Mouse (Mus musculus) spleen, postnatal 36 days (tissue): ENCODE measurements around the gene Gast.
A peak's percentile ranks its signal among the peaks of the same experiment; 100 is the strongest.
"Not testable (repeated sequence)": the region's sequence is repeated elsewhere in the genome, so short reads cannot be mapped to it uniquely, and the experiment has no call there.

ENCODE experiments used
- DNase-seq, 2 experiments: peaks; one replicate each; pipeline ENCODE4 v3.0.0; 2022; ENCODE audit warnings: low spot score in 2 of 2, mixed read lengths in 1 of 2

The Gast gene

DNA sequence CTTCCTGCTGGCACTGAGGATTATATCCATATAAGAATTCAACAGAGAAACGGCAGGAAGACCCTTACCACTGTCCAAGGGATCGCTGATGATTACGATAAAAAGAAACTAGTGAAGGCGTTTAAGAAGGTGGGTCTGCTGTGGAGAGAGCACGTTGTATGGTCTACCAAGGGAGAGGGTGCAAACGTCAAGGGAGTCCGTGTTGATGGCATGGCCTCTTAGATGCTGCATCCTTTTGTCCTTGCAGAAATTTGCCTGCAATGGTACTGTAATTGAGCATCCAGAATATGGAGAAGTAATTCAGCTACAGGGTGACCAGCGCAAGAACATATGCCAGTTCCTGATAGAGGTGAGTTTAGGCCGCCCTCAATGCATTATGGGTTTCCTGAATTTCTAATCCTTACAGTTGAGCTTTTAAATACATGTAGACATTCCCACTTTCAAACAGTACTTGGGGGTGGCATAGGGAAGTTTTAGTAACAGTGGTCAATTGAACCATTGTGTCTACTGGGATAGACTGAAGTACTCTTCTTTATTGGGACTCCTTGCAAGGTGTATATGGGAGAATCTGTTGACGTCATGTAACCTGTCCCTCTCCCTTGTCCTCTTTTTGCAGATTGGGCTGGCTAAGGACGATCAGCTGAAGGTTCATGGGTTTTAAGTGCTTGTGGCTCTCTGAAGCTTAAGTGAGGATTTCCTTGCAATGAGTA is 13.4 kb upstream of the Gast start:
- not testable (repeated sequence) for DNase-seq

DNA sequence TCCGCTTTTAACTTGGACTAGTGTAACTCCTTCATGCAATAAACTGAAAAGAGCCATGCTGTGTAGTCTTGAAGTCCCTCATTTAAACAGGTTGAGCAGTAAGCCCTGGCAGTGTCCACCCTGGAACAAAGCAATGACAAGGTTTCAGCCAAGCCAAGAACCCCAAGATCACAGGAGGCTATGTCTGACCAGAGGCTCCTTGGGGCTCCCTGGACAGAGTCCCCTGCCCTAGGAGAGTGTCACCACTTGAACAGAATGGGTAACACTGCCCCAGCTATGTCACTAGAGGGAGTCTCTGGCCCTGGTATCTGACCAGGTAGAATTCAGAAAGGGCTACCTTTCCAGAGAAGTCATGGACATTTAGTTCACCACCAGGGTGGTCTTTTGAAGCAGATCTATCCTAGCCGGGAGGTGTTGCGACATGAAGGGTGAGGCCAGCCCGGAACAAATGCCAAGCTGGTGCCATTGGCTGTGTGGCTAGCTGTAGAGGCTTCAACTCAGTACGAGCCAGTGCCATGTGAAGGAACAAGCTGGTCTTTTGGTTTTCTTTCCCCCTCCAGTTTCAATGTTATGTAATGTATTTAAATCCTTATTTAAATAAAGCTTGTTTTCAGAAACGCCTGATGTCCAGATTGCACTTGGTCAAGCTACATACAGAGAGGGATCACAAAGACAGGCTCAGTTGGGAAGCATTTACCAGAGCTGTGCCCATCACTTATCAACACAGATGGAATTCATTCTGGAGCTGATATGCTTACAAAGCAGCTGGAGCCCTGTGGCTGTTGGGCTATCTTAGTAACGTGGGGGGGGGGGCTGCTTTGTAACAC is 12.5 kb upstream of the Gast start:
- DNase-seq, result not testable (repeated sequence)

DNA sequence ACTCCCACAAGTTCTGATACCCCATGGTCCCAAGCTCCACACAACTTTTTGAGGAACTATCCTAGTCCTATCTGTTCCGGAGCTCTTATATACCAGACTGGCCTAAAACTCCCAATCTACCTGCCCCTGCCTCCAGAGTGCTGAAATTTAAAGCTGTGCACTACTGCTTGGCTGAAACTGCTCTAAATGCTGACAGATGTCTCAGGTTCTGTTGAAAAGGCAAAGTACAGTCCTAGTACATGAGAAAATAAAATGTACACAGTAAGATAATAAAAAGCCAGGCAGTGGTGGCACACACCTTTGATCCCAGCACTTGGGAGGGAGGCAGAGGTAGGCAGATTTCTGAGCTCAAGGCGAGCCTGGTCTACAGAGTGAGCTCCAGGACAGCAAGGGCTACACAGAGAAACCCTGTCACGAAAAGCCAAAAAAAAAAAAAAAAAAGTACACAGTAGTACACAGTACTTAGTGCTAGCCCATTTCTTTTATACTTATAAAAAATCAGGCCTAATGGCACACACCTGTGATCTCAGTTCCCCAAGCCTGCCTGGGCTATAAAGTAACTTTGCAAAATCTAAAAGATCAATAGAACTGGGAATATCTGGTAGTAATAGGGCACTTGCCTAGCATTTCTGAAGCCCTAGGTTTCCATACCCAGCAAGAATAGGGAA is 11.5 kb upstream of the Gast start:
- no peak for DNase-seq

DNA sequence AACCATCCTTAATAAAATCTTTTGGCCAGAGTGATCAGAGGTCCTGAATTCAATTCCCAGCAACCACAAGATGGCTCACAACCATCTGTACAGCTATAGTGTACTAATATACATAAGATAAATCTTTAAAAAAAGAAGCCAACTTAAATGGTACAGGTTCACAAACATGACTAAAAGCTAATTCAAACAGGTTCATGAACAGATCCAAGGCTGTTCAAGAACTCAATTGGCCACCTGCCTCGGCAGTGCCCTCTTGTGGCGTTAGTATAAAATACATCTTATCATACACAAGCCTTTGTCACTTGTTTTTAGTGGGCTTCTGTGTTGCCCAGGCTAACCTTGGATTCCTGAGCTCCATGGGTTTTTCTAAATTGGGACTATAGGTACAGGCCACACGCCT is 10.6 kb upstream of the Gast start:
- DNase-seq, result peak; percentile 40 to 66

DNA sequence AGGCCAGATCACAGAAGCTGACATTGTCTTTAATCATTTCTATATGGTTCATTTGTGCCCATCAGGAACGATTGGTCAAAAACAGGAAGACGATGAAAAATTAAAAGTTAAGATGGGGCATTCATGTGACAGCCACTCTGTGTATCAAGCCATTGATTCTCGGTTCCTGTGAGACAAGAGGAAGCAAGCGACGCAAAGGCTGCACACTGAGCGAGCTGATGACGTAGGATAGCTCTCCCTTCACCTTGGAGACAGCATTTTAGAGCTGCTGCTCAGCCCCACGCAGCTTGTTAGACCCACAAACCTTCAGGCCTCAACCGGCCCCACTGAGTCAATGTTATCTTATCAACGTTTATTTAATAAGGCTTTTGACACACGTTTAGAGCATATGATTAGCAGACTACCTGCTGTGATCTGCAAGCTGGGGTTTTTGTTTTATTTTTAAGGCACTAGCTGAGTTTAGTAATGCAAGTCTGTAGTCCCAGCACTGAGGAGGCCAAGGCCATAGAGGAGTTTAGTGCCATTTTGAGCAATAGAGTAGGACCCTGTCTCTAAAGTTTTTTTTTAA is 9.1 kb upstream of the Gast start:
- DNase-seq, result no peak

DNA sequence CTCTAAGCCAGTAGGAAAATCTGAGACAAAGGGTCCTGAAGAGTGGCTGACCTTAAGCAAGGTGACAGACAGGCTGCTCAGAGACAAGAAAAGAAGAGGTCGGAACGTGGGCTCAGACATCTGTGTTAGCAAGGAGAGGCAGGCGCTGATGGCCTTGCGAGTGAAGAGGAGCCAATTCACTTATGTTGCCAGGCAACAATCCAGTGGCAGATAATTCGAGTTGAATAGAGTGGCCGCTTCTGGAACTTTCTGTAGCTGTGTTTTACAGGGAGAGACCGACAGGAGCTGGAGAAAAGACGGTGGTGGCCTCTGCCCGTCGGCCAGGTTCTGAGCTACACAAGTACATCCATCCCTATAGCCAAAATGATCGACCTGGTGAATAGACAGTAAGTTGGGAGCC is 6.9 kb upstream of the Gast start:
- no peak for DNase-seq

DNA sequence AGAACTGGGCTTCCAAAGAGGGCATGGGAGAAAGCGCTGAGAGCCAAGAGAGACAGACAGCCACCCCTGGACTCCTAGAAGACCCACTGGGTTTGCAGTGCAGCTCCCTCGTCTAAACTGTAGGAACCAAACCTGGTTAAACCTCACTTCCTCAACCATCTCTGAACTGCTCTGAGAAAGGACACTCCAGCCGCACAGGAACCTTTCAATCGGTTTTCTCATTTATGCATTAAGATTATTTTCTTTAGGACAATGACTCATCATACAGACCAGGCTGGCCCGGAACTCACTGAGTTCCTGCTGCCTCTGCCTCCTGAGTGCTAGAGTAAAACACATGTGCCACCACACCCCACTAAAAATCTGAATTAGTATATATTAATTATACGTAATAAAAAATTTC is 6.4 kb upstream of the Gast start:
- DNase-seq, result no peak

DNA sequence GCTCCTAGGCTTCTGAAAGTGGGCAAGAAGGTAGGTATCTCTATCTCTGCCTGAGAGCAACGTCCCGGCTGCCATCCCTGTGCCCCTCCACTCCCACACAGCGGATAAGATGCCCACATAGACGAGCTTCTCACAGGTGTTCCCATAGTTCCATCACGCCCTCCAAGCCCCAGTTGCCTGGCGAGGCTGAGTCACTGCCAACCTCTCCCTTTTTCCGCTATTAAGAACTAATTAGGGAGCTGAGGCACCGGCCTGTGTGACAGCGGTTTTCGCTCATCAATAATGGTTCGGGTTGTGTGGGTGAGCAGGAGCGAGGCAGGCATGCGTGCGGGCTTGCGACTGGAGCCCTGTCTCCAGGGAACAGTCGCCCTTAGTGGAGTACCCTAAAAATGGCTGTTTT is 4.0 kb upstream of the Gast start:
- no peak for DNase-seq

DNA sequence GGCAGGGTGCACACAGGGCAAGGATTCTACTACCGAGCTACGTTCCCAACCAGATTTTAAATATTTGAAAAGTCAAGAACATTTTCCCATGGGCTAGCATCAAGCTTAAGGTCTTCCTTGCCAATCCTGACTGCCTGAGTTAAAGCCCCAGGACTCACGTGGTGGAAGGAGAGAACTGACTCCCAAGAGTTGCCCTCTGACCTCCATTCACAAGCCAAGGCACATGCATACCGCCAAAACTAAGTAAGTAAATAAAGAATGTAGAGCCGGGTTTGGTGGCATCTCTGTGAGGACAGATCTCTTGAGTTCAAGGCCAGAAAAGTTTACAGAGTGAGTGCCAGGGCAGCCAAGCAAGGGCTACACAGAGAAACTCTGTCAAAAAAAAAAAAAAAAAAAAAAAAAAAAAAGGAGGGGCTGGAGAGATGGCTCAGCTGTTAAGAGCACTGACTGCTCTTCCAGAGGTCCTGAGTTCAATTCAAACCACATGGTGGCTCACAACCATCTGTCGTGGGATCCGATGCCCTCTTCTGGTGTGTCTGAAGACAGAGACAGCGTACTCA is 3.3 kb upstream of the Gast start:
- not testable (repeated sequence) for DNase-seq

DNA sequence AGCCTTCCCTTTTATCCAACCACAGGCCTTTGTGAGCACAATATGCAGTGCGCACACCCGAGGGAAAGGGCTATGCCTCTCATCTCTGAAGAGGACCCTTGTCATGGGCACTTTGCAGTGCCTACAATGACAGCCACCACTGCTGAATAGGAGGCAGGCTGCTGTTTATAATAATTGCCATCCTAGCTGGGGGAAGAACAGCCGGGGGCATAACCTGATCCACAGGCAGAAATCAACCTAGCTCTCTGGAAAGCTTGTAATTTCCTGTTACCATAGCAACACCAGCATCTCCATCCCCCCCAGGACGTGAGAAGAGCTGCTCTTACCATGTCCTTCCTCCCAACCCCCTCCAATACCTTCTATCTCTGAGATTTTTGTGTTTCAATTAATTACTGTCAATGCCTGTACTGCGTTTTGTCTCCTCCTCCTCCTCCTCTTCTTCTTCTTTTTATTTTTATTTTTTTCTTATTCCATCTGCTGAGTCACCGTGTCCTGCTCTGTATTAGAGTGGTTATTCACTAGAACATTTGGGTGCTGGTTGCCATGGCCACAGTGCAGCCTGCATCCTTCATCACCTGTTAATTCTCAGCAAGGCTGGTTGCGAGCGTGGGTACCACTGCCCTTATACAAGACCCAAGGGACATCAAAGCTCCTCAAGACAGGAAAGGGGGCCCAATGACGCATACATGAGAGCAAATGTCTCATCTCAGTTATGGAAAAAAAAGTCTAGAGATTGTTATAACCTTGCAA is 1.3 kb upstream of the Gast start:
- no peak for DNase-seq

DNA sequence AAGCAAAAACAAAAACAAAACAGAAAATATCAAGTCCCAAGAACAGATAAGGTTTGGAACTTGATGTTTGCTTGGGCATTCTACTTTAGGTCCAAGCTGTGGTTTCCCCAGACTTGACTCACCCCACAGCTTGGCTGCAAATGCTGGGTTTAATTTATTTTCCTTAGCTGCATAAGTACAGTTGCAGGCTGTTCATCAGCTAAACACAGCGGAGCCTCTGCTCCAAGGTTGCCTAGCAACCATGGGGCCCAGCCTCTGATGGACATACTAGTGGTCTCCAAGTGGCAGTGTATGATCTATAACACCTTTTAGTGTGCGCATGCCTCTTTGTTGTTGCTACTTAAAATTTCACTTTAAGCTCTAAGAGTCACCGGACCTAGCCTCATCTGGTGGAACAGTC is 1.5 kb downstream of the Gast start:
- no peak for DNase-seq

DNA sequence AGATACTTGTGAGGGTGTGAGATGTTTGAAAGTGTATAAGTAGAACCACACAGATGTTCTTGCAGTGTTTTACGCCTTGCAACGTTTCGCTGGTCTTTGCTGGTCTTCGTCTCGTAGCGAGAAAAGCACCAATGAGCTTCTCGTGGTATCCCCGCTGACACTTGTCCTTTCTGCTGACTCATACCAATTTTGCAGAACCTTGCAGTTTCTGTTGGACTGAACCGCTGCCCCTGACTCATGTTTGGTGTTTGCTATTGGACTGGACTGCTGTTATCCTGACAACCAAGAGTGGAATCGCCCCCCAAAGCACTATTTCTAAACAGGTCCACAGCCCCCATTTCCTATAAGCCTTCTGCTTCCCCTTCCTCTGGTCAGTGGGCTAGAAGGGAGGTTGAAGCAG is 10.1 kb downstream of the Gast start:
- DNase-seq, result no peak

DNA sequence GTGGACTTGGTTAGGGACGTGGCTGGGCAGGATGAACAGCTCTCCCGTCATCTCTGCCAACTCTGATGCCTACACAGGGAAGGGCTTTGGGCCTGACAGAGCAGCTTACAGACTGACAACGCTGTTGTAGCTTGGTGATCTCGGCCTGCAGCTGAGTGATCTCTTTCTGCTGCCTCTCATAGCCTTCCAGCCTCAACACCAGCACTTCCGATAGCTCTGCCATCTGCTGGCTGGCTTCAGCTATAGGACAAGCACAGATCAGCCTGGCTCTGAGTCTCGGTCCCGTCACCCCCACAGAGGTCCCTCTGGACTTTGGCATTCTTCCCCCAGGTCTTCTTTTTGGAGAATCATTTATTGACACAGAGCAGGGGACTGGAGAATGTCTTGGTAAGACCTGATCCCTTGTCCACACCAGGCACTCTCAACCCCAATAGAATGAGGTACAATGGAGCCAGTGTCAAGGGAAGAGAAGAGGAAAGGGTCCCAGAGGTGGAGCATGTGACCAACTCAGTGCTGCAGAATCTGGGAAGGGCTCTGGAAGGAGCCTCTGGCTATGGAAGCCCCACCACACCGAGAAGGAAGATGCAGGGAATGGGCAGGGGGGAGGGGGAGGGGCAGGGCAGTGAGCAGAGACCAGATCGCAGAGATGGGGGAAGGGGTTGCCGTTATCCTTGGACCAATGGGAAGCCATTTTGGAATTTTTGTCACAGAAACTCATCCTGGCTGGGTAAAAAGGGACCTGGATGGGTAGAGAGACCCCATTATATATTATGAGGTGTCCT is 18.1 kb downstream of the Gast start:
- peak in 1 of 2 experiments; percentile 18 for DNase-seq

DNA sequence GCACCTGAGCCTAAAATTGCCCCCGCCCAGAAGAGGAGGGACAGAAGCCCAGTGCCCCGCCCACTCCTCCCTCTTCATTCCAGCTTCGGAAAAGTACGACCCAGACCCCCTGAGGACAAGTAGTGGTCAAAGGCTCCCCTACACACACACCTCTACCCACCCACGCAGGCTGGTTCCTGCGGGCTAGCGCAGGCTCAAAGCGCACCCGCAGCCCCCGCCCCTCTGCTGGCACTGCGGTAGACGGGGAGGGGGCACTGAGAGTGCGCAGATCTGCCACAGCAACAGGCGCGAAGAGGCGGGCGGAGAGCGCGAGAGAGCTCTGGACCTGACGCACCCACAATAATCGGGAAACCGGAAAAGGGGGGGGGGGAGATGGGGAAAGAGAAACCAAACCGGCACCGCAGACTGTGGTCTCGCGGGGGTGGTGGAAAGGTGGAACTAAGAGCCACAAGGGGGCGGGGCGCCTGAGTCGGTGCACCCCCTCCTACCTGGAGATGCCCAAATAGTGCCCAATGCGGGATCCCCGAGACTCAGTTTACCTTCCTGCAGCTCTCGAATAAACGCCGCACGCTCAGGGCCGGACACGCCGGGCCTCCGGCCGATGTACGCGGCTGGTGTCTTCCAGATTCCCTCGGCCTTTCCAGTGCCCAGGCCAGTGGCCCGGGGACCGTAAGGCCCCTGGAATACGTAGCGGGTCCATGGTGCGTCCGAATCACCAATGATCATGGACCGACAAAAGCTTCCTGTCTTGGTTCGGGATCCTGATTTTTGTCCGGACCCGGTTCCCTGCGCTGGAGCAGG is 21.1 kb downstream of the Gast start:
- peak; percentile 63 to 64 for DNase-seq

DNA sequence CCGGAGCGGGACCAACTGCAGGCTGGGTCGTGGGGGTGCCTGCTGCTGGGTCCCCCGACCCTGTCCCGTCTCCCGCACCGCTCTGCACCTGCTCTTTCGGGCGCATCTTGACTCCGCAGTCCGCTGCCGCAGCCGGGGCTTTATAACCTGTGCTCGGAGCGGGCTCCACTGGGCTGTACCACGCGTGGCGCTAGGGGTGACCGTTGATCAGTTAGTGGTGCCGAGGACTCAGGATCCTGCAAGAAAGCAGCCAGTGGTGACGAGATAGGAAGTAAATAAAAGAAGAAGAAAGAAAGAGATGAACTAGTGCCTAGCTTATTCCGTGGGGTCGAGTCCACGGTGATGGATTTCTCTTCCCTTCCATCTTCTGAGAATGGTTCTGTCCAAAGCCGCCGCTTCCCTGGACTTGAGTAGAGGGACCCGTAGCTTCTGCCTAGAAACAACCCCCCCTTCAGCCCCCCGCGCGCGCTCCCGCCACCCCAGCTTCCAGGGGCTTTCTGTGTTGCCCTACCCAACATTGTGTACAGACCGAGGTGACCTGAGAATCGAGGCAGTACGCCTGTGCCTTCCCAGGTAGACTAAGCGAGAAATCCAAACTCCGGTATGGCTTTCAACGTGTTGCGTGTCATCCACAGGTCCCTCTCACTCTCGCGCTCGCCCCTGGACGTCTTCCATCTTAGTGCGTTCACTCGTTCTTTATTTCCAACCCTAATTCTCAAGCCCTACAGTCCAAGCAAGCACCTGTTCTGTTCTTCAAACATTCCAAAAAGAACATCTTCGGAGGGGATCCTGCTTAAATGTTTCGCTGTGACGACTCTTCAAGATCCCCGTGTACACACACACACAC is 22.0 kb downstream of the Gast start, which contains the start of gene Hap1:
Gene Hap1 (minus strand): TSS at position 157 of the 847 bp plus-strand sequence.
- DNase-seq, result peak; percentile 49 to 54

DNA sequence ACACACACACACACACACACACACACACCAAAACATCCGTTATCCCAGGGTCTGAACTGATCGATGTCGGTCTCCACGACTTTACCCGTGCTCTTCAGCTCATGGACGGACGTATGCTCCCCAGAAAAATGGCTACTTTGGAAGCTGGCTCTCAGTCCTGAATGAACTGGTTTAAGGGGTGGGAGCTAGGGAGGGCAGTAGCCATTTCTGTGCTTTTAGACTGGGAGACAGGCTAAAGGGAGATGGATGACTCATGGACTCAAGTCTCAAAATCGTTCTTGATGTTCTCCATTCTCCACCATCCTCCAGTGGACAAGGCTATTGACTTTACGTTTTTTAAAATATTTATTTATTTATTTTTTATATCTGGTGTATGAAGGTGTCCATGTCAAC is 22.6 kb downstream of the Gast start:
- DNase-seq, result no peak

DNA sequence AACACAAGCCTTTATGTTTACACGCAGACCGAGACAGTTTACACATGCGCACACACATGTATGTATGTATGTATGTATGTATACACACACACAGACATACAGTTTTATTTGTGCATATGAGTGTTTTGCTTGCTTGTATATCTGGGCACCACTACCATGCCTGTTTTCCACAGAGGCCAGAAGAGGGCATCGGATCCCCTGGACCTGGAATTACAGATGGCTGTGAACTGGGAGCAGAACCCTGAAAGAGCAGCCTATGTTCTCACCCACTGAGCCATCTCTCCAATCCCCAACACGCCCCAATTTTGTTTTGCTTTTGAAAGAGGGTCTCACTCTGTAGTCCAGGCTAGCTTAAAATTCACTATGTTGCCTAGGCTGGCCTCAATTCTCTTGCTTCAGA is 23.2 kb downstream of the Gast start:
- no peak for DNase-seq

DNA sequence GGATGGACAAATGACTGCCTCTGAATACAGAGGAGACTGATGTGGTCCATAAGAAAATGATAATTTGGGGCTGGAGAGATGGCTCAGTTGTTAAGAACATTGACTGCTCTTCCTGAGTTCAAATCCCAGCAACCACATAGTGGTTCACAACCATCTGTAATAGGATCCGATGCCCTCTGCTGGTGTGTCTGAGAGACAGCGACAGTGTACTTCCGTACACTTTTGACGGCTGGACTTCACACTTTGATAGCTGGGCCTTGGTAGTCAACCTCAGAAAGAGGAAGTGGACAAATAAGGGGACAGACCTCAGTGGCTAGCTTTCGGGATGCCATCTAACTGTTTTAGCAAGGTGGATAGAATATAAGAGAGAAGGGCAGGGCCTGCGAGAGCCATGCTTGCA is 26.0 kb downstream of the Gast start:
- no peak for DNase-seq

DNA sequence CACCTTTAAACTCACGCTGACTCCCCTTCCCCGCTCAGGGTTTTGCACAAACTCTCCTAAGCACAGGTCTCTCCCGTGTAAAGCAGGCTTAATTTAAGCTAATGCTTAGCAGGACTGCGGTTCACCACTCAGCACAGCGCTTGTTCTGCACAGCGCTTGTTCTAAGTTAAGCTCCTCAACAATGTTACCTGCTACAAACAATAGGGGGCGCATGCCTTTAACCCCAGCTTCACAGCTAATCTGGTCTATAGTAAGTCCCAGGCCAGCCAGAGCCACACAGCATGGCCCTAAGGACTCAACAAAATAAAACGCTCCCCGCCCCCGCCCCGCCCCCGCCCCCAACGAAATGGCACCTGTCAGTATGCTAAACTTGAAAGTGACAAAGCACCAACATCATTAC is 26.9 kb downstream of the Gast start:
- DNase-seq, result not testable (repeated sequence)
